Mouse (Mus musculus) c-Kit-positive CD71-positive TER-119-negative erythroid progenitor cells, embryonic 14.5 days (primary cell): Measurements from ENCODE around the gene Hmcn1.

Source experiments
- DNase-seq: peaks from one replicate; pipeline ENCODE4 v3.0.0-alpha.2; 2013; ENCODE audit warnings: low read depth

Gene Hmcn1

GRCm38 (mm10) chr1:150993162-150994064 is at the start of gene Hmcn1:
Gene Hmcn1 (minus strand): TSS chr1:150993435.
- no peak for DNase-seq

GRCm38 (mm10) chr1:151040945-151041649 is 47.9 kb upstream of the Hmcn1 start:
- no peak for DNase-seq

- DNase-seq, result no peak
These were observed 47.1 kb upstream of the Hmcn1 start for GRCm38 (mm10) chr1:151040290-151040689.

GRCm38 (mm10) chr1:151039189-151039588 is 46.0 kb upstream of the Hmcn1 start:
- DNase-seq, result no peak

- DNase-seq, result no peak
These were observed 45.3 kb upstream of the Hmcn1 start for GRCm38 (mm10) chr1:151038566-151038965.

GRCm38 (mm10) chr1:151036405-151036985 is 43.3 kb upstream of the Hmcn1 start:
- no peak for DNase-seq

GRCm38 (mm10) chr1:151035766-151036165 is 42.5 kb upstream of the Hmcn1 start:
- no peak for DNase-seq

GRCm38 (mm10) chr1:151034993-151035592 is 41.9 kb upstream of the Hmcn1 start:
- peak; percentile 58 for DNase-seq

GRCm38 (mm10) chr1:151033291-151033690 is 40.1 kb upstream of the Hmcn1 start:
- DNase-seq, result no peak

GRCm38 (mm10) chr1:151031581-151031980 is 38.3 kb upstream of the Hmcn1 start:
- no peak for DNase-seq

- DNase-seq, result no peak
These were observed 37.9 kb upstream of the Hmcn1 start for GRCm38 (mm10) chr1:151031086-151031485.

- no peak for DNase-seq
These were observed 32.0 kb upstream of the Hmcn1 start for GRCm38 (mm10) chr1:151025049-151025773.

GRCm38 (mm10) chr1:151019273-151019890 is 26.1 kb upstream of the Hmcn1 start:
- DNase-seq, result no peak

- peak; percentile 45 for DNase-seq
These were observed 17.8 kb upstream of the Hmcn1 start for GRCm38 (mm10) chr1:151011056-151011455.

GRCm38 (mm10) chr1:151009115-151009797 is 16.0 kb upstream of the Hmcn1 start:
- DNase-seq, result peak; percentile 37

- DNase-seq, result no peak
These were observed 14.5 kb upstream of the Hmcn1 start for GRCm38 (mm10) chr1:151007747-151008146.

- no peak for DNase-seq
These were observed 10.8 kb upstream of the Hmcn1 start for GRCm38 (mm10) chr1:151004007-151004406.

- no peak for DNase-seq
These were observed 8.7 kb upstream of the Hmcn1 start for GRCm38 (mm10) chr1:151001868-151002428.

- no peak for DNase-seq
These were observed 7.5 kb upstream of the Hmcn1 start for GRCm38 (mm10) chr1:151000714-151001113.

GRCm38 (mm10) chr1:150994612-150995011 is 1.4 kb upstream of the Hmcn1 start:
- no peak for DNase-seq
